Mouse (Mus musculus) C2C12 (cell line): ENCODE data around the gene Ddb1.

Experiments used
- CTCF ChIP-seq: IDR thresholded peaks from one replicate; pipeline ENCODE4 v1.5.1; 2011; ENCODE audit not compliant: control insufficient read depth, insufficient read depth, insufficient read length
- FOSL1 ChIP-seq: IDR thresholded peaks from one replicate; pipeline ENCODE4 v1.8.0; 2011; ENCODE audit warnings: mild to moderate bottlenecking, low read length; ENCODE audit not compliant: poor library complexity, insufficient read depth, severe bottlenecking

GRCm38 (mm10) chr19:10665093-10665492 lies 60.0 kb downstream of the Ddb1 start:
- TF ChIP-seq CTCF = no peak
- TF ChIP-seq FOSL1 = no peak
